Mouse (Mus musculus): ENCODE data around the gene Sirt7. TPM values are rescaled to one million over a fixed set of nuclear protein-coding genes. Genes with fewer than 3 reads are reported as not detected.

Gene Sirt7
- polyA plus RNA-seq, 1 experiment from 2014 or later, result 52.0 TPM

GRCm38 (mm10) chr11:120610477-120611046 lies 14.5 kb downstream of the Sirt7 start:
- WGBS, result 88% methylated on average over 9 of the region's 9 CpGs
- ATAC-seq (ENCODE audit: low read depth), result no peak
- no peak overlapping the region for H3K4me3 ChIP-seq
- H3K36me3 ChIP-seq, result peaks cover 69% of the 10 kb centered on the region
- peaks cover 16% of the 10 kb centered on the region for H3K27me3 ChIP-seq
- H3K27ac ChIP-seq (replicated peaks), result no peak overlapping the region
- H3K4me2 ChIP-seq, result no peak overlapping the region
- no peak overlapping the region for H3K9ac ChIP-seq
- H3K4me1 ChIP-seq (replicated peaks), result peaks cover 25% of the 10 kb centered on the region
- no peaks in the 10 kb centered on the region for H3K9me3 ChIP-seq

DNA sequence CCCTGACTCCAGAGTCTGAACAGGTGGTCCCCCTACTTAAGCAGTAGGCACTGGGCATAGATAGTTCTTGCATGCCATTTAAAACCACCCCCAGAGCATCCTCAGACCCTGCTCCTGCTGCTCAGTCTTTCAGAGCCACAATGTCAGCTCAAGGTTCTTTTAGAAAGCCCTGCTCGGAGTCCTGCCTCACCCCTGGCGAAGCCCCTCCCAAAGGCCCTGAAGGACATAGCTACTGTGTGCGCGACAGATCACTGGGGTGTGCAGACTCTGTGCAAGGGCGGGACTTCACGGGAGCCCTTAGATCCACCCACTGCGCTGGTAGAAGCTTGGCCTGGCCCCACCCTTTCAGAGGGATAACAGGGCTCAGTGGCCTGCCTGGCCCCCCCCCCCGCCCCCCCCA lies 15.8 kb downstream of the Sirt7 start:
- WGBS, result 44% methylated on average over 8 of the region's 8 CpGs
- H3K4me2 ChIP-seq, result no peak overlapping the region

GRCm38 (mm10) chr11:120608241-120609034 lies 16.6 kb downstream of the Sirt7 start, which contains the start of gene Npb:
Npb (plus strand) TSS chr11:120608477.
- H3K36me3 ChIP-seq, result peaks cover 74% of the 10 kb centered on the region
- 4% methylated on average over 45 of the region's 45 CpGs for WGBS
- H3K4me1 ChIP-seq (replicated peaks), result peaks cover 18% of the 10 kb centered on the region
- peak within 1 kb of the TSS; percentile 62 for H3K9ac ChIP-seq
- H3K27ac ChIP-seq (replicated peaks), result no peak within 1 kb of the TSS
- H3K4me3 ChIP-seq, result peak within 1 kb of the TSS; percentile 24
- peak within 1 kb of the TSS; percentile 51 for H3K4me2 ChIP-seq
- no peaks in the 10 kb centered on the region for H3K9me3 ChIP-seq
- peaks cover 16% of the 10 kb centered on the region for H3K27me3 ChIP-seq
- ATAC-seq (ENCODE audit: low read depth), result no peak; the same call in 1 of the 2 replicates

More for the DNA sequence above, 15.8 kb downstream of the Sirt7 start:
- no peak overlapping the region for H3K4me3 ChIP-seq
- H3K9me3 ChIP-seq, result no peaks in the 10 kb centered on the region
- ATAC-seq (ENCODE audit: low read depth), result no peak
- peaks cover 18% of the 10 kb centered on the region for H3K4me1 ChIP-seq (replicated peaks)
- no peak overlapping the region for H3K27ac ChIP-seq (replicated peaks)
- H3K27me3 ChIP-seq, result peaks cover 16% of the 10 kb centered on the region
- peak overlapping the region; percentile 62; the same call in 1 of the 2 replicates for H3K9ac ChIP-seq
- H3K36me3 ChIP-seq, result peaks cover 74% of the 10 kb centered on the region

- H3K27me3 ChIP-seq, result peaks cover 16% of the 10 kb centered on the region
- 70% methylated on average over 4 of the region's 4 CpGs for WGBS
- H3K27ac ChIP-seq (replicated peaks), result no peak overlapping the region
- no peak overlapping the region for H3K4me2 ChIP-seq
- H3K36me3 ChIP-seq, result peaks cover 74% of the 10 kb centered on the region
- peaks cover 18% of the 10 kb centered on the region for H3K4me1 ChIP-seq (replicated peaks)
- no peak overlapping the region for H3K4me3 ChIP-seq
- no peaks in the 10 kb centered on the region for H3K9me3 ChIP-seq
- ATAC-seq (ENCODE audit: low read depth), result no peak
- H3K9ac ChIP-seq, result no peak overlapping the region
Measured at GRCm38 (mm10) chr11:120606764-120607163, 18.3 kb downstream of the Sirt7 start.

- Histone ChIP-seq H3K27ac (replicated peaks) (no peak overlapping the region), H3K4me1 (replicated peaks) (peaks cover 18% of the 10 kb centered on the region), H3K4me3 (no peak overlapping the region), H3K4me2 (no peak overlapping the region), H3K27me3 (peaks cover 16% of the 10 kb centered on the region), H3K9ac (no peak overlapping the region), H3K9me3 (no peaks in the 10 kb centered on the region), H3K36me3 (peaks cover 71% of the 10 kb centered on the region)
- ATAC-seq (ENCODE audit: low read depth), result no peak
- WGBS, result 92% methylated on average over 7 of the region's 7 CpGs
Measured at GRCm38 (mm10) chr11:120605667-120606066, 19.4 kb downstream of the Sirt7 start.

GRCm38 (mm10) chr11:120603545-120603944 lies 21.5 kb downstream of the Sirt7 start:
- H3K9ac ChIP-seq, result no peak overlapping the region
- H3K27ac ChIP-seq (replicated peaks), result no peak overlapping the region
- no peak overlapping the region for H3K4me2 ChIP-seq
- no peak for ATAC-seq (ENCODE audit: low read depth)
- H3K4me3 ChIP-seq, result no peak overlapping the region
- H3K36me3 ChIP-seq, result peaks cover 66% of the 10 kb centered on the region
- peaks cover 3% of the 10 kb centered on the region for H3K27me3 ChIP-seq
- peaks cover 24% of the 10 kb centered on the region for H3K4me1 ChIP-seq (replicated peaks)
- no peaks in the 10 kb centered on the region for H3K9me3 ChIP-seq
- 84% methylated on average over 2 of the region's 2 CpGs for WGBS

GRCm38 (mm10) chr11:120600716-120601115 lies 24.3 kb downstream of the Sirt7 start:
- no peak for ATAC-seq (ENCODE audit: low read depth)
- Histone ChIP-seq H3K4me2 (no peak overlapping the region), H3K9ac (no peak overlapping the region), H3K9me3 (no peaks in the 10 kb centered on the region), H3K27ac (replicated peaks) (no peak overlapping the region), H3K4me3 (no peak overlapping the region), H3K27me3 (no peaks in the 10 kb centered on the region), H3K36me3 (peaks cover 63% of the 10 kb centered on the region), H3K4me1 (replicated peaks) (peaks cover 34% of the 10 kb centered on the region)
- WGBS, result 94% methylated on average over 3 of the region's 3 CpGs

- Histone ChIP-seq H3K9me3 (no peaks in the 10 kb centered on the region), H3K9ac (peak overlapping the region; percentile 98), H3K4me1 (replicated peaks) (peaks cover 34% of the 10 kb centered on the region), H3K4me2 (peak overlapping the region; percentile 99), H3K4me3 (peak overlapping the region; percentile 99), H3K36me3 (peaks cover 62% of the 10 kb centered on the region), H3K27ac (replicated peaks) (peak overlapping the region; percentile 93), H3K27me3 (no peaks in the 10 kb centered on the region)
- WGBS, result 48% methylated on average over 17 of the region's 17 CpGs
- ATAC-seq (ENCODE audit: low read depth), result no peak
Measured at GRCm38 (mm10) chr11:120598990-120599549, 26.0 kb downstream of the Sirt7 start.

- Histone ChIP-seq H3K4me3 (peak within 1 kb of the TSS; percentile 99), H3K9me3 (no peaks in the 10 kb centered on the region), H3K9ac (peak within 1 kb of the TSS; percentile 98), H3K36me3 (peaks cover 63% of the 10 kb centered on the region), H3K27ac (replicated peaks) (peak within 1 kb of the TSS; percentile 93), H3K4me2 (peak within 1 kb of the TSS; percentile 99), H3K27me3 (no peaks in the 10 kb centered on the region), H3K4me1 (replicated peaks) (peaks cover 34% of the 10 kb centered on the region)
- ATAC-seq (ENCODE audit: low read depth), result peak; percentile 97
- 1% methylated on average over 88 of the region's 88 CpGs for WGBS
Measured at GRCm38 (mm10) chr11:120598283-120598989, 26.6 kb downstream of the Sirt7 start, which contains the start of the genes Alyref and Anapc11. Alyref (minus strand) TSS chr11:120598365. Anapc11 (plus strand) TSS chr11:120598421.

DNA sequence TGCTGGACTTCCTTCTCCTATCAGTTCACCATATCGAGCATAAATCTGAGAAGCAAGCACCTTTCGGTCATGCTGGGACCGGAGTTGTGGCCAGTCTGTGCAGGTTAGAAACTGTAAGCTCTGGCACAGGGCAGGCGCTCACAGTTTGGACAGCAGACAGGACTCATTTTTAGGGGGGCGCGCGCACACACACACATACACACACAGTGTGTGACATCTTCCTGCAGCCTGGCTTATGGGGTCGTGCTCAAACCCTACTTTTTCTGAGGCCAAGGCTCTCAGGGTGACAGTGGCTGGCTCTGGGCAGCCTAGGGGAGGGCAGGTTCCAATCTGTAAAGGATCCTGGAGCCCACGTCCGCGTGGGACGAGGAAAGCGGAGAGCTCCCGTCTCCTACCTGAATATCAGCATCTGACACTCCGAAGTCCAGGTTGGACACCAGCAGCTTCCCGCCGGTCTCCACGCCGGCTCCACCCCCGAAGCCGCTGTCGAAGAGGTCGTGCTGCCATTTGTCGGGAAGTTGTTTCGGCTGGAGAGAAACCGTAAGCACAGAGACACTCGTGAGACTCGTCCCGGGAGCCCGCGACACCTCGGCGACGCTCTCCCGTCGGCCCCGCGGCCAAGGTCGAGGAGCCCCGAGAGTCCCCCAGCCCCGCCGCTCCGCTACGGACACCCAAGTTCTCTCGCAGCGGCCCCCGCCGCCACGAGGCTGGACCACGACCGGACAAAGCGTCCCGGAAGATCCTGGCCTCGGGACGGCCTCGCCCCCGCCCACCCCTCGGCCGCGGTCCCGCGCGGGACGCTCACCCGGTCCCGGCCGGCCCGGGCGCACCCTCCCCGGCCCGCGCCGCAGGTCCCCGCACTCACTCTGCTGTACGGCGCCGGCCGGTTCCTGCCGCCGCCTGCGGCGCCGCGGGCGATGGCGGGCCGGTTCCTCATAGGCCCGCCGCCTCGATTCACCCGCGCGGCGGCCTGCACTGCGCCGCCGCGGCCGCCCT lies 27.5 kb downstream of the Sirt7 start:
- peak; percentile 71 for ATAC-seq (ENCODE audit: low read depth)
- WGBS, result 6% methylated on average over 92 of the region's 99 CpGs
- Histone ChIP-seq H3K27me3 (no peaks in the 10 kb centered on the region), H3K4me2 (peak overlapping the region; percentile 99), H3K27ac (replicated peaks) (peak overlapping the region; percentile 93), H3K9me3 (no peaks in the 10 kb centered on the region), H3K9ac (peak overlapping the region; percentile 98), H3K4me3 (peak overlapping the region; percentile 99), H3K36me3 (peaks cover 63% of the 10 kb centered on the region), H3K4me1 (replicated peaks) (peaks cover 34% of the 10 kb centered on the region)

DNA sequence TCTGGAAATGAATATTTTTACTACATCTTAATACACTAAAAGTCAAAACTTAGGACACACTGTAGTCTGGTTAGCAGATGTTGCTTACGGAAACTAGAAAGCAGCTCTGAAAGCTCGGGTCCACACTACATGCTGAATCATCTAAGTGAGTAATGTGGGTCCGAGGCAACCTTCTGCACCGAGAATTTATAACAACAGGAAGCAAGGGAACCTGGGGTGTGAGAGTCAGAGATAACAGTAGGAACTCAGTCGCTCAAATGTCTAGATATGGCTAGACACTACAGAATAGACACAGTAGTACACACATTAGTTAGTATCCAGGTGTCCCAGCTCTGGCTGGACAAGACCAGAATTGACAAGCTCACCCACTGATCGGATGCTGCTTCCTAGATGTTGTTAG lies 36.5 kb downstream of the Sirt7 start:
- no peak overlapping the region for H3K4me3 ChIP-seq
- no peaks in the 10 kb centered on the region for H3K4me1 ChIP-seq (replicated peaks)
- H3K27ac ChIP-seq (replicated peaks), result no peak overlapping the region
- no peak overlapping the region for H3K9ac ChIP-seq
- peaks cover 97% of the 10 kb centered on the region for H3K36me3 ChIP-seq
- H3K9me3 ChIP-seq, result no peaks in the 10 kb centered on the region
- ATAC-seq (ENCODE audit: low read depth), result no peak
- H3K4me2 ChIP-seq, result no peak overlapping the region
- 93% methylated on average over 6 of the region's 6 CpGs for WGBS
- no peaks in the 10 kb centered on the region for H3K27me3 ChIP-seq
